Mouse (Mus musculus): ENCODE data around the gene Itgb2. TPM values are rescaled to one million over a fixed set of nuclear protein-coding genes. Genes with fewer than 3 reads are reported as not detected.

The Itgb2 gene
- polyA plus RNA-seq (2017; shearing (Covaris generic)): 605 TPM

GRCm38 (mm10) chr10:77530140-77530539, at the start of gene Itgb2:
Gene Itgb2 (plus strand): TSS chr10:77530252.

GRCm38 (mm10) chr10:77515385-77516348, 14.4 kb upstream of the Itgb2 start, which contains the start of gene Fam207a:
Gene Fam207a (minus strand): TSS chr10:77515785.

GRCm38 (mm10) chr10:77581408-77582284, 51.6 kb downstream of the Itgb2 start, which contains the start of gene Pttg1ip:
Gene Pttg1ip (plus strand): TSS chr10:77581720.

GRCm38 (mm10) chr10:77605908-77606826, 76.1 kb downstream of the Itgb2 start, which contains the start of the genes Sumo3 and Gm49325:
Gene Sumo3 (plus strand): TSS chr10:77606097.
Gene Gm49325 (plus strand): TSS chr10:77606197.

Other genes starting within 250 kb of the Itgb2 start
- gene Adarb1, start 112.0 kb upstream of the Itgb2 start, polyA plus RNA-seq (2017; shearing (Covaris generic)): 0.77 TPM
- gene Fam207a, start 14.5 kb upstream of the Itgb2 start, polyA plus RNA-seq (2017; shearing (Covaris generic)): 41.4 TPM
- 129 TPM for gene Pttg1ip, start 51.5 kb downstream of the Itgb2 start, polyA plus RNA-seq (2017; shearing (Covaris generic))
- gene Sumo3, start 75.8 kb downstream of the Itgb2 start, polyA plus RNA-seq (2017; shearing (Covaris generic)): 129 TPM
- gene Gm49325, start 75.9 kb downstream of the Itgb2 start, polyA plus RNA-seq (2017; shearing (Covaris generic)): not detected
- 62.1 TPM for gene Ube2g2, start 92.0 kb downstream of the Itgb2 start, polyA plus RNA-seq (2017; shearing (Covaris generic))
- gene Tspear, start 156.3 kb downstream of the Itgb2 start, polyA plus RNA-seq (2017; shearing (Covaris generic)): 0.87 TPM
- gene Gm19402, start 160.5 kb downstream of the Itgb2 start, polyA plus RNA-seq (2017; shearing (Covaris generic)): not detected
- gene Gm9508, start 167.0 kb downstream of the Itgb2 start, polyA plus RNA-seq (2017; shearing (Covaris generic)): not detected
- gene Gm10272, start 176.4 kb downstream of the Itgb2 start, polyA plus RNA-seq (2017; shearing (Covaris generic)): not detected
- gene Gm10024, start 181.2 kb downstream of the Itgb2 start, polyA plus RNA-seq (2017; shearing (Covaris generic)): not detected
- not detected for gene Gm10142, start 185.6 kb downstream of the Itgb2 start, polyA plus RNA-seq (2017; shearing (Covaris generic))
- not detected for gene Krtap12-1, start 190.3 kb downstream of the Itgb2 start, polyA plus RNA-seq (2017; shearing (Covaris generic))
- not detected for gene Gm10100, start 196.2 kb downstream of the Itgb2 start, polyA plus RNA-seq (2017; shearing (Covaris generic))
- not detected for gene Gm18596, start 212.4 kb downstream of the Itgb2 start, polyA plus RNA-seq (2017; shearing (Covaris generic))
- not detected for gene Gm9736, start 221.1 kb downstream of the Itgb2 start, polyA plus RNA-seq (2017; shearing (Covaris generic))
- not detected for gene Gm3233, start 229.4 kb downstream of the Itgb2 start, polyA plus RNA-seq (2017; shearing (Covaris generic))
- not detected for gene Gm3238, start 241.1 kb downstream of the Itgb2 start, polyA plus RNA-seq (2017; shearing (Covaris generic))
- not detected for gene Gm7138, start 246.7 kb downstream of the Itgb2 start, polyA plus RNA-seq (2017; shearing (Covaris generic))

All from CD4-positive, CD25-positive, alpha-beta regulatory T cell, adult 9 weeks (primary cell).